Mouse (Mus musculus): Measurements from ENCODE around the gene Mat1a. TPM values are rescaled to one million over a fixed set of nuclear protein-coding genes. Genes with fewer than 3 reads are reported as not detected.

Mat1a gene
- polyA plus RNA-seq (2014; fragmentation: Nextera tagmentation; extraction: Ambion mirVana), result not detected in 2 replicates

- Histone ChIP-seq H3K36me3 (ENCODE audit: control insufficient read depth, insufficient read depth, low read length) (no peaks in the 10 kb centered on the region), H3K4me3 (ENCODE audit: low read length) (no peak within 1 kb of the TSS), H3K9ac (ENCODE audit: low read depth, low read length) (no peak within 1 kb of the TSS), H3K9me3 (ENCODE audit: control insufficient read depth, low read length) (no peaks in the 10 kb centered on the region), H3K4me2 (replicated peaks; ENCODE audit: low read depth, low read length) (no peak within 1 kb of the TSS), H3K27me3 (ENCODE audit: control insufficient read depth, insufficient read depth, low read length) (no peaks in the 10 kb centered on the region), H3K27ac (ENCODE audit: low read depth, low read length) (no peak within 1 kb of the TSS), H3K4me1 (ENCODE audit: control insufficient read depth, insufficient read depth, low read length) (no peaks in the 10 kb centered on the region)
- ATAC-seq (ENCODE audit: low FRiP score, low TSS enrichment), result no peak
- 76% methylated on average over 10 of the region's 10 CpGs for WGBS
Measured at GRCm38 (mm10) chr14:41104853-41105444, at the start of gene Mat1a. Gene Mat1a (plus strand): TSS chr14:41105035.

DNA sequence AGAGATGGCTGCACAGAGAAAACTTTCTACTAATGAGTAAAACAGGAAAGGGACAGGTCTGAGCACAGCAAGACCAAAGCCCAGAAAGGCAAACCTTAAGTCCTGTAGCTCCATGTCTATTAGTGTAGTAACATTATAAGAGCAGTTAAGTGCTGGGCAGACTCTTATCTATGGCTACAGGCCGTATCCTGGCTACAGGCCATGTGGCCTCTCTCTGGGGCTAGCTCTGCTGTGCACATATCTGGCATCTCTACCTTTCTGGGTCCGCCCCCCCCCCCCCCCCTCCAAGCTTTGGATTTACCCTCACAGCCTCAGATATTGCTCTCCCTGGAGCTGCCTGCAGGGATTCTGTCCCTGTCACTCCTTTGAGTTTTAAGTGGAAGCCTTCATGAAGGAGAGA is 39.7 kb upstream of the Mat1a start:
- Histone ChIP-seq H3K4me3 (ENCODE audit: low read length) (no peak overlapping the region), H3K4me2 (replicated peaks; ENCODE audit: low read depth, low read length) (no peak overlapping the region), H3K4me1 (ENCODE audit: control insufficient read depth, insufficient read depth, low read length) (no peaks in the 10 kb centered on the region), H3K27ac (ENCODE audit: low read depth, low read length) (no peak overlapping the region), H3K9me3 (ENCODE audit: control insufficient read depth, low read length) (no peaks in the 10 kb centered on the region), H3K9ac (ENCODE audit: low read depth, low read length) (no peak overlapping the region), H3K27me3 (ENCODE audit: control insufficient read depth, insufficient read depth, low read length) (no peaks in the 10 kb centered on the region), H3K36me3 (ENCODE audit: control insufficient read depth, insufficient read depth, low read length) (no peaks in the 10 kb centered on the region)
- WGBS, result 29% methylated on average over 2 of the region's 2 CpGs
- no peak for ATAC-seq (ENCODE audit: low FRiP score, low TSS enrichment)

DNA sequence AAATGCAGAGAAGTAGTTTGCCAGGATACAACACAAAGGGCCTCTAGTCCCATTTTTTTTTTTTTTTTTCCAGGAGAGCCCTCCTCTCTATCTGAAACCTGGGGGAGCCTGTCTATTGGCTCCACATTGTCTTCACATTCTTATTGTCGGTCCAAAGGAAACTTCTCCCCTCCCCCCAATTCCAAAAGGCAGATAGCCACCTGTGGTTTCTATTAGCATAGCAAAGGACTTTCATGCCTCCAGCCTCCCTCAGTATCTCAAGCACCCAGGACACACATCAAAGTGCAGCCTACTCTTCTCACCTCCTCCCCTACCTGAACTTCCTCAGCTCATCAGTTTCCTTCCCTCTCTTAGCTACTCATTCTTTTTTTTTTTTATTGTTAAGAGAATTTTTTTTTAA is 38.4 kb upstream of the Mat1a start:
- no peak overlapping the region for H3K9ac ChIP-seq (ENCODE audit: low read depth, low read length)
- no peak overlapping the region for H3K4me3 ChIP-seq (ENCODE audit: low read length)
- H3K4me1 ChIP-seq (ENCODE audit: control insufficient read depth, insufficient read depth, low read length), result no peaks in the 10 kb centered on the region
- no peaks in the 10 kb centered on the region for H3K36me3 ChIP-seq (ENCODE audit: control insufficient read depth, insufficient read depth, low read length)
- no peaks in the 10 kb centered on the region for H3K9me3 ChIP-seq (ENCODE audit: control insufficient read depth, low read length)
- no peak for ATAC-seq (ENCODE audit: low FRiP score, low TSS enrichment)
- H3K4me2 ChIP-seq (replicated peaks; ENCODE audit: low read depth, low read length), result no peak overlapping the region
- WGBS, result 13% methylated on average over 1 of the region's 1 CpGs
- no peaks in the 10 kb centered on the region for H3K27me3 ChIP-seq (ENCODE audit: control insufficient read depth, insufficient read depth, low read length)
- H3K27ac ChIP-seq (ENCODE audit: low read depth, low read length), result no peak overlapping the region

- ATAC-seq (ENCODE audit: low FRiP score, low TSS enrichment), result no peak
- Histone ChIP-seq H3K36me3 (ENCODE audit: control insufficient read depth, insufficient read depth, low read length) (no peaks in the 10 kb centered on the region), H3K27me3 (ENCODE audit: control insufficient read depth, insufficient read depth, low read length) (no peaks in the 10 kb centered on the region), H3K4me2 (replicated peaks; ENCODE audit: low read depth, low read length) (no peak within 1 kb of the TSS), H3K9ac (ENCODE audit: low read depth, low read length) (no peak within 1 kb of the TSS), H3K4me3 (ENCODE audit: low read length) (no peak within 1 kb of the TSS), H3K27ac (ENCODE audit: low read depth, low read length) (no peak within 1 kb of the TSS), H3K4me1 (ENCODE audit: control insufficient read depth, insufficient read depth, low read length) (no peaks in the 10 kb centered on the region), H3K9me3 (ENCODE audit: control insufficient read depth, low read length) (no peaks in the 10 kb centered on the region)
Measured at GRCm38 (mm10) chr14:41069108-41069507, 35.7 kb upstream of the Mat1a start, which contains the start of gene Dydc2. Gene Dydc2 (minus strand): TSS chr14:41069208.

GRCm38 (mm10) chr14:41070343-41070742 is 34.5 kb upstream of the Mat1a start:
- Histone ChIP-seq H3K9ac (ENCODE audit: low read depth, low read length) (no peak overlapping the region), H3K27ac (ENCODE audit: low read depth, low read length) (no peak overlapping the region), H3K9me3 (ENCODE audit: control insufficient read depth, low read length) (no peaks in the 10 kb centered on the region), H3K36me3 (ENCODE audit: control insufficient read depth, insufficient read depth, low read length) (no peaks in the 10 kb centered on the region), H3K4me3 (ENCODE audit: low read length) (no peak overlapping the region), H3K27me3 (ENCODE audit: control insufficient read depth, insufficient read depth, low read length) (no peaks in the 10 kb centered on the region), H3K4me2 (replicated peaks; ENCODE audit: low read depth, low read length) (no peak overlapping the region), H3K4me1 (ENCODE audit: control insufficient read depth, insufficient read depth, low read length) (no peaks in the 10 kb centered on the region)
- ATAC-seq (ENCODE audit: low FRiP score, low TSS enrichment), result no peak
- WGBS, result 80% methylated on average over 3 of the region's 3 CpGs

- Histone ChIP-seq H3K4me3 (ENCODE audit: low read length) (peak within 1 kb of the TSS; percentile 39), H3K4me1 (ENCODE audit: control insufficient read depth, insufficient read depth, low read length) (no peaks in the 10 kb centered on the region), H3K36me3 (ENCODE audit: control insufficient read depth, insufficient read depth, low read length) (no peaks in the 10 kb centered on the region), H3K4me2 (replicated peaks; ENCODE audit: low read depth, low read length) (peak within 1 kb of the TSS; percentile 49), H3K27ac (ENCODE audit: low read depth, low read length) (no peak within 1 kb of the TSS), H3K9me3 (ENCODE audit: control insufficient read depth, low read length) (no peaks in the 10 kb centered on the region), H3K9ac (ENCODE audit: low read depth, low read length) (no peak within 1 kb of the TSS), H3K27me3 (ENCODE audit: control insufficient read depth, insufficient read depth, low read length) (no peaks in the 10 kb centered on the region)
- peak; percentile 91 for ATAC-seq (ENCODE audit: low FRiP score, low TSS enrichment)
- 10% methylated on average over 23 of the region's 23 CpGs for whole genome bisulfite sequencing
Measured at GRCm38 (mm10) chr14:41072229-41072943, 32.4 kb upstream of the Mat1a start, which contains the start of gene Dydc1. Gene Dydc1 (plus strand): TSS chr14:41072911.

- H3K9ac ChIP-seq (ENCODE audit: low read depth, low read length), result no peak overlapping the region
- WGBS, result 1% methylated on average over 8 of the region's 8 CpGs
- H3K4me2 ChIP-seq (replicated peaks; ENCODE audit: low read depth, low read length), result peak overlapping the region; percentile 49
- no peak for ATAC-seq (ENCODE audit: low FRiP score, low TSS enrichment)
- no peaks in the 10 kb centered on the region for H3K4me1 ChIP-seq (ENCODE audit: control insufficient read depth, insufficient read depth, low read length)
- H3K36me3 ChIP-seq (ENCODE audit: control insufficient read depth, insufficient read depth, low read length), result no peaks in the 10 kb centered on the region
- H3K4me3 ChIP-seq (ENCODE audit: low read length), result peak overlapping the region; percentile 39
- no peaks in the 10 kb centered on the region for H3K9me3 ChIP-seq (ENCODE audit: control insufficient read depth, low read length)
- H3K27me3 ChIP-seq (ENCODE audit: control insufficient read depth, insufficient read depth, low read length), result no peaks in the 10 kb centered on the region
- no peak overlapping the region for H3K27ac ChIP-seq (ENCODE audit: low read depth, low read length)
Measured at GRCm38 (mm10) chr14:41072944-41073275, 31.9 kb upstream of the Mat1a start.

GRCm38 (mm10) chr14:41082408-41082807 is 22.4 kb upstream of the Mat1a start:
- Histone ChIP-seq H3K4me1 (ENCODE audit: control insufficient read depth, insufficient read depth, low read length) (no peaks in the 10 kb centered on the region), H3K4me3 (ENCODE audit: low read length) (no peak overlapping the region), H3K9ac (ENCODE audit: low read depth, low read length) (no peak overlapping the region), H3K9me3 (ENCODE audit: control insufficient read depth, low read length) (no peaks in the 10 kb centered on the region), H3K27me3 (ENCODE audit: control insufficient read depth, insufficient read depth, low read length) (no peaks in the 10 kb centered on the region), H3K36me3 (ENCODE audit: control insufficient read depth, insufficient read depth, low read length) (no peaks in the 10 kb centered on the region), H3K27ac (ENCODE audit: low read depth, low read length) (no peak overlapping the region), H3K4me2 (replicated peaks; ENCODE audit: low read depth, low read length) (no peak overlapping the region)
- ATAC-seq (ENCODE audit: low FRiP score, low TSS enrichment), result no peak
- WGBS, result 91% methylated on average over 2 of the region's 2 CpGs

DNA sequence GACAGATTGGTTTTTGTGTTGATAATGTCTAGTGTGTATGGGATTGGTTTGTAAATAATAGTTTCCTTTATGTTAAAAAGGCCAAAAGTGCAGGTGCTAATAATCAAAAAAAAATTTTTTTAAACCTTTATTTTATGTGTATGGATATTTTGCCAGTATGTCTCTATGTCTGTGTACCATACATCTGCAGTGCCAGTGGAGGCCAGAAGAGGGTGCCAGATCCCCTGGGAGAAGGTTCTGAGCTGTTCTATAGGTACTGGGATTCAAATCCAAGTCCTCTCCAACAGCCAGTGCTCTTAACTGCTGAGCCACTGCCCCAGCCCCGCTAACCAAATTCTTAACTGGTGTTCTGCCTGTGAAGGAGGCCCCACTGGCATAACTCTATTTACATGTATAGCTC is 17.3 kb upstream of the Mat1a start:
- no peak overlapping the region for H3K4me3 ChIP-seq (ENCODE audit: low read length)
- no peak overlapping the region for H3K27ac ChIP-seq (ENCODE audit: low read depth, low read length)
- H3K36me3 ChIP-seq (ENCODE audit: control insufficient read depth, insufficient read depth, low read length), result no peaks in the 10 kb centered on the region
- H3K27me3 ChIP-seq (ENCODE audit: control insufficient read depth, insufficient read depth, low read length), result no peaks in the 10 kb centered on the region
- no peak for ATAC-seq (ENCODE audit: low FRiP score, low TSS enrichment)
- no peaks in the 10 kb centered on the region for H3K9me3 ChIP-seq (ENCODE audit: control insufficient read depth, low read length)
- H3K4me1 ChIP-seq (ENCODE audit: control insufficient read depth, insufficient read depth, low read length), result no peaks in the 10 kb centered on the region
- 83% methylated on average over 1 of the region's 1 CpGs for WGBS
- no peak overlapping the region for H3K4me2 ChIP-seq (replicated peaks; ENCODE audit: low read depth, low read length)
- no peak overlapping the region for H3K9ac ChIP-seq (ENCODE audit: low read depth, low read length)

All from kidney, embryonic 14.5 days (tissue).